Mouse (Mus musculus) ES-E14 (cell line): Measurements from ENCODE around the gene Fut7. TPM values are rescaled to one million over a fixed set of nuclear protein-coding genes. Genes with fewer than 3 reads are reported as not detected.

Experiments used
- DNase-seq: peaks from one replicate; pipeline ENCODE4 v3.0.0-alpha.2; 2013; ENCODE audit warnings: low read depth, low spot score
- H3K27ac ChIP-seq: 2 replicates; pipeline ENCODE4 v1.5.1; 2012; ENCODE audit warnings: low read depth, mild to moderate bottlenecking, low read length, moderate library complexity, mixed read lengths; ENCODE audit not compliant: poor library complexity, insufficient read depth, severe bottlenecking
- H3K36me3 ChIP-seq: 2 replicates; pipeline ENCODE4 v1.6.1; 2012; ENCODE audit warnings: mild to moderate bottlenecking, low read length, moderate library complexity, mixed read lengths; ENCODE audit not compliant: control insufficient read depth, poor library complexity, insufficient read depth, severe bottlenecking
- H3K4me1 ChIP-seq, 2 experiments: fragments of 150-350 bp in 1 of 2; sonication (generic) in 1 of 2; 2 replicates each; pipeline ENCODE4 v1.6.1; 2012; ENCODE audit warnings: low read length in 2 of 2, mild to moderate bottlenecking in 1 of 2, mixed read lengths in 1 of 2; ENCODE audit not compliant: control insufficient read depth in 2 of 2, insufficient read depth in 2 of 2, poor library complexity in 1 of 2
- H3K4me3 ChIP-seq, 2 experiments: fragments of 150-350 bp in 1 of 2; sonication (generic) in 1 of 2; 2 replicates each; pipeline ENCODE4 v1.5.1; 2012; ENCODE audit warnings: low read length in 2 of 2, low read depth in 1 of 2, mild to moderate bottlenecking in 1 of 2, mixed read lengths in 1 of 2; ENCODE audit not compliant: insufficient read depth in 1 of 2, poor library complexity in 1 of 2, severe bottlenecking in 1 of 2
- H3K9ac ChIP-seq: 2 replicates; pipeline ENCODE4 v1.6.1; 2012; ENCODE audit warnings: low read depth, mild to moderate bottlenecking, low read length, mixed read lengths; ENCODE audit not compliant: poor library complexity, insufficient read depth, severe bottlenecking
- H3K9me3 ChIP-seq: fragments of 150-350 bp; sonication (generic); 2 replicates; pipeline ENCODE4 v1.6.1; 2012; ENCODE audit warnings: low read depth, mild to moderate bottlenecking, low read length; ENCODE audit not compliant: control insufficient read depth, insufficient read depth
- CHD2 ChIP-seq: IDR thresholded peaks from 2 replicates; pipeline ENCODE4 v1.6.1; 2014; ENCODE audit warnings: mild to moderate bottlenecking, low read depth, low read length, inconsistent platforms
- HCFC1 ChIP-seq: IDR thresholded peaks from 2 replicates; pipeline ENCODE4 v1.6.1; 2012; ENCODE audit warnings: low read length, inconsistent platforms, borderline replicate concordance; ENCODE audit not compliant: insufficient read depth
- MAFK ChIP-seq: IDR thresholded peaks from 2 replicates; pipeline ENCODE4 v1.6.1; 2014; ENCODE audit warnings: mild to moderate bottlenecking, low read depth, low read length, inconsistent platforms; ENCODE audit not compliant: insufficient read depth
- ZC3H11A ChIP-seq: IDR thresholded peaks from 2 replicates; pipeline ENCODE4 v1.6.1; 2012; ENCODE audit warnings: low read depth, mild to moderate bottlenecking, inconsistent platforms, low read length, borderline replicate concordance
- ZNF384 ChIP-seq: IDR thresholded peaks from 2 replicates; pipeline ENCODE4 v1.6.1; 2012; ENCODE audit warnings: low read depth, low read length, inconsistent platforms
- in situ Hi-C, 2 experiments: fragments of 600-800 bp; cut with MboI; formaldehyde crosslinking; loops; one replicate each; pipeline ENCODE4 v1.15.1; 2025; ENCODE audit warnings: low sequenced_read_pairs in 2 of 2, inconsistent platforms in 1 of 2; ENCODE audit not compliant: unreplicated experiment in 2 of 2
- total RNA-seq: library from RNA; depleted of rRNA; stranded (reverse); fragments of 300-350 nt; gene quantifications from 2 replicates; pipeline ENCODE4 v1.2.3, GENCODE M21; 2012

The Fut7 gene
- total RNA-seq, 1 experiment = not detected

DNA sequence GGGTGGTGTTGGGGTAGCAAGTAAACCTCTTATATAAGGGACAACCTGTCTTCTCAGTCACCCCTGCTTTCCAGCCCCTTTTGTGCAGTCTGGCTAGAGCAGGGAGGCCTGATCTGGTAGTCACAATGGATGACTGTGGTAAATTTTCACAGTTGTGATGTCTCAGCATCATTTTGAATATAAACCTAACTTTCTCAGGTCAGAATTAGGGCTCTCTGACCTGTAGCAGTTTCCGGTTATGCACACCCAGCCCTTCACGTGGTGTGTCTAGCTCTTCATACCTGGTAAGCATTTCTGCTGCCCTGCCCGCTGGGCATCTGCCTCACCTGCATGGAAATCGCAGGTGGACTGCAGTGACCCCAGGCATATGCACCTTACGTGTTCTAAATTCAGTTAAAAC is 4.2 kb downstream of the Fut7 start:
- Histone ChIP-seq H3K27ac (no peak overlapping the region), H3K4me1 (peaks cover 0 to 8% of the 10 kb centered on the region in 2 experiments; a peak in 1 of 4 replicates), H3K9ac (no peak overlapping the region), H3K9me3 (no peaks in the 10 kb centered on the region), H3K36me3 (no peaks in the 10 kb centered on the region; the same call in 1 of the 2 replicates), H3K4me3 (no peak overlapping the region)
- DNase-seq = no peak
- TF ChIP-seq HCFC1 (no peak), CHD2 (no peak), ZNF384 (no peak), MAFK (no peak), ZC3H11A (no peak)
- in situ Hi-C loops = no loop called here

DNA sequence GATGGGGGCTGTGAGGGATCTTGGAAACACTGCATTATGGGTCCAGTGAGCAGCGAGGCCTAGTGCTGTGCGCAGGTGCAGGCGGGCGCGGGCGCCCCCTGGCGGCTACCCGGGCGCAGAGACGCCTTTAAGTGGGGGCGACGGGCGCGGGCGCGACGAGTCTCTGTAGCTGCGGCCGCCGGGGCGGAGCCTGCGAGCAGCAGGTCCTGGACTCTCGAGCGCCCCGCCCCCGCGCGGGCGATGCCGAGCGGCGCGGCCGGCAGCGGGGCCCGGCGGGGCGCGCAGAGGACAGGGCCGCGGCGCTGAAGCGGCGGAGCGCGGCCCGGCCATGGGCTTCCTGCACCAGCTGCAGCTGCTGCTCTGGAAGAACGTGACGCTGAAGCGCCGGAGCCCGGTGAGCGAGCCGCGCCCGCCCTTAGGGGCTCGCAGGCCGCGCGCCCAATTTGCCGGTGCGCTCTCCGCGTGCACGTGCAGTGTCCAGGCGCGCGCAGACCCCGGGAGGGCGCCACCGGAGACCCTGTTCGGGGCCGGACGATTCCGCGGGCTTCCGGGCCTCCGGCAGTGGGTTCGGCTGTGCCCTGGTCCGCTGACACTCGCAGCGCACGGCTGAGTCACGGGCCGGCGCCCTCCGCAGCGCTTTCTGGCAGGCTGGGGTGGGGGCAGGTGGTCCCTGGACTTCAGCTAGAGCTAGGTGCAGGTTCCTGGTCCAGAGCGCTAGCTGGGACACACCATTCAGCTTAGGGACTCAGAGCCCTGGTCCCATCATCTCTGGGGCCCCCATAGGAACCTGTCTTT is 5.6 kb downstream of the Fut7 start, which contains the start of gene Abca2:
Abca2 (plus strand) TSS at position 262 of the 795 bp plus-strand sequence.
- H3K4me1 ChIP-seq = peaks cover 0 to 8% of the 10 kb centered on the region in 2 experiments; a peak in 1 of 4 replicates
- TF ChIP-seq MAFK (no peak), CHD2 (no peak), ZNF384 (no peak), HCFC1 (no peak; the same call in 1 of the 2 replicates), ZC3H11A (no peak)
- peak within 1 kb of the TSS; percentile 81 to 86 for H3K4me3 ChIP-seq
- H3K36me3 ChIP-seq = no peaks in the 10 kb centered on the region; the same call in 1 of the 2 replicates
- DNase-seq = peak; percentile 81
- H3K9ac ChIP-seq = peak within 1 kb of the TSS; percentile 79
- in situ Hi-C loops = no loop called here
- H3K9me3 ChIP-seq = no peaks in the 10 kb centered on the region
- no peak within 1 kb of the TSS for H3K27ac ChIP-seq

DNA sequence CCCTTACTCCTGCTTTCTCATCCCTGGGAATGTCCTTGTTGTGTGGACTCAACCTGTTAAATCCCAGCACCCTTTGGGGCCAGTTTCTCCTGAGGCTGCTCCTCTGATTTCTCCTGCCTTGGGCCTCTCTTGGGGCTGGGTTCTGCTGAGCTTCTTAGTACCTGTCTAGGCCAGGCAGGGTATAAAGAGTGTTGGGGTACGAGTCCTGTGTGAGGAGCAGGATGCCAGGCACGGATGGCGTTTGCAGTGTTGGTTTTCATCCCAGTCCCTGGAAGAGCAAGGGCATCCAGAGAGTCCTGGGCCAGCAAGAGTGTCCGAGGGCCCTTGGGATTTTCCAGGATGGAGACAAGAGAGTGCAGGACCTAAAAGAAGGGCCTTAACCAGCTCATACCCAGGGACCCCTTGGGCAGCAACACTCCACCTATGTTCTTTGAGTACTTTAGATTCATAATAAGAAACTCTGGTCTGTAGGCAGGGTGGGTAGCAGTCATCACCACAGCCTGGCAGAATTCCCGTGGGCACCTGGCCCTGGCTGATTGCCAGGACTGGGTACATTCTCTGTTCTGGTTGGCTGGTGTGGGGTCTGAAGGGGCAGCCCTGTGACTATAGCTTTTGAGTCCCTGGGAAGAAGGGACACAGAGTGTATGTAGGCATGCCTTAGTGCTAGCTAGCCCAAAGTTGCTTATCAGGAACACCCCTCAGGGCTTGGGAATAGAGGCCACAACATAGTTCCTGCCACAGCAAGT is 6.5 kb downstream of the Fut7 start:
- H3K27ac ChIP-seq = no peak overlapping the region
- no peak for DNase-seq
- H3K4me3 ChIP-seq = peak overlapping the region; percentile 81 to 86; a peak in 3 of 4 replicates
- in situ Hi-C loops = no loop called here
- H3K9me3 ChIP-seq = no peaks in the 10 kb centered on the region
- peaks cover 0 to 8% of the 10 kb centered on the region in 2 experiments; a peak in 1 of 4 replicates for H3K4me1 ChIP-seq
- no peak for TF ChIP-seq CHD2
- no peak for TF ChIP-seq HCFC1
- no peak for TF ChIP-seq MAFK
- TF ChIP-seq ZC3H11A = no peak
- no peak for TF ChIP-seq ZNF384
- H3K36me3 ChIP-seq = peaks cover 2% of the 10 kb centered on the region; the same call in 1 of the 2 replicates
- H3K9ac ChIP-seq = peak overlapping the region; percentile 79; the same call in 1 of the 2 replicates

DNA sequence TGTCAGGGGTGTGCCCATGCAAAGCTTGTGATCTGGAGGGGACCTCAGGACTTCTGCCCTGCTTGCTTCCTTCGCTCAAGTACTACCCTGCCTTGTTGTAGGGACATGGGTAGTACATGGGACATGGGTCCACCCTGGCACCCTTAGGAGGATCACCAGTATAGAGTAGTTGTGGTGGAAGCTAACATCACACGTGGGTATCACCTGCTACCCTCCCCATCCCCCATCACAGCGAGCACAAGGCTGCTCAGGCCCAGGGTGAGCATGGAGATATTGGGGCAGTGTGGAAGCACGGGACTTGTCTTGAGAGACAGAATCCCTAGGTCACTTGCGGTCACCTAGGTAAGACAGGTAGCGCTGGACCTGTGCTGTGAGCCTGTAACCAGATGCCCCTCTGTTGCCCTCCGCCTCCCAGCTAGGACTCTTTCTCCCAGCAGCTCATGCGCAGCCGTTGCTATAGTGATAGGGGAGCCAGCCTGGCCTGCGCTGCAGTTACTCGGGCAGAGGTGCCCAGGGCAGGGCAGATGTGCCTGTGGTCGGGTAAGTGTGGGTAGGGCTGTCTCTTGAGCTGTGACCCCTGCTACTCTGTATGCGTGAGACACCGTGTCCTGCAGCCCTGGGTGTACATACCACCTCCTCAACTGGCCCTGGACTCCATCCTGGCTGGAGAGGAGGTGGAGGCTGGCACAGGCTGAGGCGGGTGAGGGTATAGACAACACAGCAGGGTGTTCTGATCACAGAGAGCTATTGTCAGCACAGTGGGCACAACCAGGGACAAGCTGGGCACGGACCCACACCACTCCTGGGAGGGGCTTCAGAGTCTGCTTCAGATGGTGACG is 7.5 kb downstream of the Fut7 start:
- H3K9me3 ChIP-seq = no peaks in the 10 kb centered on the region
- in situ Hi-C loops = no loop called here
- peaks cover 0 to 5% of the 10 kb centered on the region in 2 experiments; a peak in 1 of 4 replicates for H3K4me1 ChIP-seq
- H3K27ac ChIP-seq = no peak overlapping the region
- no peak overlapping the region for H3K9ac ChIP-seq
- H3K4me3 ChIP-seq = no peak overlapping the region
- no peak for TF ChIP-seq ZNF384
- TF ChIP-seq MAFK = no peak
- TF ChIP-seq HCFC1 = no peak
- TF ChIP-seq ZC3H11A = no peak
- TF ChIP-seq CHD2 = no peak
- no peak for DNase-seq
- peaks cover 9% of the 10 kb centered on the region; the same call in 1 of the 2 replicates for H3K36me3 ChIP-seq
